Mouse (Mus musculus): ENCODE measurements around the gene Tec. TPM values are rescaled to one million over a fixed set of nuclear protein-coding genes. Genes with fewer than 3 reads are reported as not detected.
A peak's percentile ranks its signal among the peaks of the same experiment; 100 is the strongest.

The Tec gene
- polyA plus RNA-seq, 1 experiment from 2014 or later, result 10.0 TPM

- Histone ChIP-seq H3K4me3 (no peak overlapping the region), H3K9ac (no peak overlapping the region), H3K9me3 (no peaks in the 10 kb centered on the region), H3K27ac (replicated peaks) (no peak overlapping the region), H3K36me3 (no peaks in the 10 kb centered on the region), H3K4me2 (no peak overlapping the region), H3K4me1 (replicated peaks) (peaks cover 21% of the 10 kb centered on the region; the same call in 1 of the 2 replicates), H3K27me3 (no peaks in the 10 kb centered on the region)
- 71% methylated on average over 12 of the region's 12 CpGs for WGBS
- no peak for ATAC-seq (ENCODE audit: low read depth)
Measured at GRCm38 (mm10) chr5:72850926-72851673, 17.2 kb downstream of the Tec start.

DNA sequence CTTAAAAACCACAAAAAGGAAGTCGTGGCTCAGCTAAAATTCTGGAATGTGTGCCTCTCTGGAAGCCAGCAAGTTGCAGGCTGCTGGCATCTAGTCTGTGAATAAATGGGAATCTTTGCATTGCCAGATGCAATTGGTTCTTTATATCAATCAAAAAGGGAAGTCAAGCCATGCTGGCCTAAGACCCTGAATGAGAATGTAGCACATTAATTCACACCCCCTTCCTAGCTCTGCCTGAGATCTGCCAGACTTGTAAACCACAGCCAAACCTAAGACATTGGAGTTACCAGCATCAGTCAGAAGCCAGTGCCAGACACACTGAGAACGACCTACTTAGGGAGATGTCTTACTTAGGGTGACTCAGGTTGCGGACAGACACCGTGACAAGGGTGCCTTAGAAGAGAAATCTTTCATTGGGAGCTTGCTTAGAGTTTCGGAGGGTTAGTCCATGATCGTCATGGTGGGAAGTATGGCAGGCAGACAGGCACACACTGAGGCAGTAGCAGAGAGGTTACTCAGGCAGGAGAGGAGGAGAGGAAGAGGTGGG lies 19.3 kb downstream of the Tec start:
- Histone ChIP-seq H3K4me1 (replicated peaks) (peaks cover 21% of the 10 kb centered on the region; the same call in 1 of the 2 replicates), H3K9me3 (no peaks in the 10 kb centered on the region), H3K4me3 (no peak overlapping the region), H3K9ac (no peak overlapping the region), H3K27me3 (no peaks in the 10 kb centered on the region), H3K4me2 (no peak overlapping the region), H3K27ac (replicated peaks) (no peak overlapping the region), H3K36me3 (no peaks in the 10 kb centered on the region)
- WGBS, result 89% methylated on average over 6 of the region's 6 CpGs
- ATAC-seq (ENCODE audit: low read depth), result no peak

DNA sequence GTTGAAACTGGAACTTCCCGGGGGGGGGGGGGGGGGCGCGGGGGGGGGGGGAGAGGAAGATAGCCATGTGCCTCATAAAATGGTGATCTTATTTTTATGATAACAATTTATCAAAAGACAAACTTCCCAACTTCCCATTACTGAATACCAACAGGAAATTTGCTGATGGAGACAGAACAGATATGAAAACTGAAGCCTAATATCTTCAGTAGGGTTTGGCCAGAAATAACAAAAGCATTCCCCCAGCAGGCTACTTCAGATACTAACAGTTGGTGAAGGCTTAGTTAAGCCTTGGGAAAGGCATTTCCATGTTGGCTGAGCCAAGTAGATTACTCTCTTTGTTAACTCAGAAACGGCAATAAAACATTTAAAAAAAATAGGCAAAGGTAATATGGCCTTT lies 21.6 kb downstream of the Tec start:
- Histone ChIP-seq H3K36me3 (no peaks in the 10 kb centered on the region), H3K4me3 (no peak overlapping the region), H3K9ac (no peak overlapping the region), H3K27ac (replicated peaks) (no peak overlapping the region), H3K27me3 (no peaks in the 10 kb centered on the region), H3K4me2 (no peak overlapping the region), H3K4me1 (replicated peaks) (peaks cover 21% of the 10 kb centered on the region; the same call in 1 of the 2 replicates), H3K9me3 (no peaks in the 10 kb centered on the region)
- WGBS, result 63% methylated on average over 1 of the region's 4 CpGs
- no peak for ATAC-seq (ENCODE audit: low read depth)

DNA sequence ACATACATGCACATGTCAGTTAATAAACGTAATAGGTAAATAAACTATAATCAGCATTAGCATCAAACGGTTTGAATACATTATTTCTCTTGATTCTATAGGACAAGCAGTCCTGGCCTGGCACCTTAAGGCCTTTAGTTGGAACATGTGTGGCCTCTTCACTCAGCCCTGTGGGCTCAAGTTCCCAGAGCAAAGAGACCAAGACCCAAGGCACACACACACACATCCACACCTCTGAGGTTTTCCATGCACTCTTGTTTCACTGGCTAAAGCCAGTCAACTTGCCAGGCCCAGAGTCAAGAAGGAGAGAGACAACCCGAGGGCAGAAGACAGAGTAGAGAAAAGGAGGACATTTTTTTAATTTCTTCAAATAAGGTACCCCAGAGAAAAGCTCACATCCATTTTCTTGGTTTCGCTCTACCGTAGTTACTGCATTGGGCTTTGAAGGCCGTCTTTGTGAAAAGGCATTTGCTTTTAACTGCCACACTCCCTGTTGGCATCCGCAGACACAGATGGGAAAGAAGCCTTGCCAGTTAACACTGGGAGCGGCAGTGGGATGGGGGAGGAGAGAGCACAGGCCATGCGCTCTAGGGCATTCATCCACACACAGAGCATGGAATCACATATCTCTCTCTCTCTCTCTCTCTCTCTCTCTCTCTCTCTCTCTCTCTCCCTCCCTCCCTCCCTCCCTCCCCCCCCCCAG lies 22.2 kb downstream of the Tec start:
- H3K4me2 ChIP-seq, result no peak overlapping the region
- no peaks in the 10 kb centered on the region for H3K27me3 ChIP-seq
- ATAC-seq (ENCODE audit: low read depth), result peak; percentile 91
- H3K9me3 ChIP-seq, result no peaks in the 10 kb centered on the region
- 55% methylated on average over 9 of the region's 9 CpGs for WGBS
- H3K4me3 ChIP-seq, result no peak overlapping the region
- no peak overlapping the region for H3K9ac ChIP-seq
- peak overlapping the region; percentile 52 for H3K27ac ChIP-seq (replicated peaks)
- no peaks in the 10 kb centered on the region for H3K36me3 ChIP-seq
- H3K4me1 ChIP-seq (replicated peaks), result peaks cover 21% of the 10 kb centered on the region; the same call in 1 of the 2 replicates

- ATAC-seq (ENCODE audit: low read depth), result no peak
- no peak overlapping the region for H3K4me3 ChIP-seq
- no peak overlapping the region for H3K4me2 ChIP-seq
- H3K4me1 ChIP-seq (replicated peaks), result peaks cover 21% of the 10 kb centered on the region; the same call in 1 of the 2 replicates
- no peaks in the 10 kb centered on the region for H3K36me3 ChIP-seq
- no peak overlapping the region for H3K9ac ChIP-seq
- H3K27me3 ChIP-seq, result no peaks in the 10 kb centered on the region
- no peak overlapping the region for H3K27ac ChIP-seq (replicated peaks)
- WGBS, result 81% methylated on average over 7 of the region's 7 CpGs
- peaks cover 3% of the 10 kb centered on the region for H3K9me3 ChIP-seq
Measured at GRCm38 (mm10) chr5:72844776-72845495, 23.3 kb downstream of the Tec start.

DNA sequence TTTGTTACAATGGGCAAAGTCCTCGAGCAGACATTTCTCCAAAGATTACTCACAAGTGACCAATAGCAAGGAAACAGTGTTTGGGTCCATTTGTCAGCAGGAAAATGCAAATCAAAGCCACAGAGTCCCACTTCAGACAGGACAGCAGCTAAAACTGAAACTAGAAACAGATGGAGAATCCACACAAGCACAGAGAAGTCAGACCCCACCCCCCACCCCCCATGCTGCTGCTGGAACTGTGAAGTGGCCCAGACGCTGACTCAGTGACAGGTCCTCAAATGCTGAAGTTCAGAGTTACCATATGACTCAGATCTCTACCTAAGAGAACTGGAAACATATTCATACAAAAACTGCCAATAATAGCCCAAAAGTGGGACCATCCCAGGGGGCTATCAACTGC lies 24.0 kb downstream of the Tec start:
- H3K27ac ChIP-seq (replicated peaks), result no peak overlapping the region
- H3K9me3 ChIP-seq, result peaks cover 3% of the 10 kb centered on the region
- WGBS, result 54% methylated on average over 2 of the region's 2 CpGs
- no peaks in the 10 kb centered on the region for H3K36me3 ChIP-seq
- no peak overlapping the region for H3K9ac ChIP-seq
- no peak overlapping the region for H3K4me2 ChIP-seq
- H3K4me1 ChIP-seq (replicated peaks), result peaks cover 21% of the 10 kb centered on the region; the same call in 1 of the 2 replicates
- no peak overlapping the region for H3K4me3 ChIP-seq
- no peak for ATAC-seq (ENCODE audit: low read depth)
- no peaks in the 10 kb centered on the region for H3K27me3 ChIP-seq

DNA sequence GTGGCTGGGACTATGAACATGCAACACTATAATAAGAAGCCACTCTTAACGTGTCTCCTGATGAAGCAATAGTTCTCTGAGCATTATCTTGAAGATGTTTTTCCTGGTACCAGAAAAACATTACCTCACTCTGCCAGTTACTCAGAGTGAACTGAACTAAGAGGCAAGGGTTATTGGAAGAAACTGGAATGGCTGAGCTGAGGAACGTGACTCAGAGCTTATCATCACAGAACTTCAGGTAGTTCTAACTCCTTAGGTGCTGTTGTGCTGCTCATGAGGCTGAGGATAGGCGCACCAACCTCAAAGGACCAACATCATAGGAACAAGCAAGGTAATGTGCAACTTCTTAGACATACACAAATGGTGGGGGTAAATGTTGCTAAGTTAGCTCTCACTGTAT lies 28.6 kb downstream of the Tec start:
- Histone ChIP-seq H3K9ac (no peak overlapping the region), H3K9me3 (peaks cover 3% of the 10 kb centered on the region), H3K36me3 (no peaks in the 10 kb centered on the region), H3K27me3 (no peaks in the 10 kb centered on the region), H3K4me3 (no peak overlapping the region), H3K4me2 (no peak overlapping the region), H3K4me1 (replicated peaks) (peaks cover 6% of the 10 kb centered on the region), H3K27ac (replicated peaks) (no peak overlapping the region)
- ATAC-seq (ENCODE audit: low read depth), result no peak
- WGBS, result 86% methylated on average over 3 of the region's 3 CpGs

DNA sequence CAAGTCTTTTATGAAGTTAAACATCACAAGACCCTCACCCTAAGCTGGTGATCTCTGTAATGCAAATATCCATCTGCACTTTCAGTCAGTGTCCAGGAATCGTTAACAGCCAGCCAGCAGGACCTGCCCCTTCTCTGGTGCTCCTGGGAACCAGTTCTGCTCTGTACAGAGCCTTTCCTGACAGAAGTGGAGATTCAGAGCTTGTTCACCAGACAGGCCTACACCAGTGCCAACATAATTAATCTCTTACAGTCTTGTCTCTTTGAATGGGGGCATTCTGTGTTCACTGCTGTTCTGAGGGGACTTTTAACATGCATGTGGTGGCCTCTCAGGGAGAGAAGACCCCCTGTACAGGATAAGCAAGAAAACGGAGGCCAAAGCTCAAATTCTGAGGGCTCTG lies 29.3 kb downstream of the Tec start:
- 24% methylated on average over 2 of the region's 2 CpGs for WGBS
- Histone ChIP-seq H3K9ac (no peak overlapping the region), H3K9me3 (peaks cover 3% of the 10 kb centered on the region), H3K27ac (replicated peaks) (no peak overlapping the region), H3K4me3 (no peak overlapping the region), H3K27me3 (no peaks in the 10 kb centered on the region), H3K4me2 (no peak overlapping the region), H3K4me1 (replicated peaks) (peaks cover 6% of the 10 kb centered on the region), H3K36me3 (no peaks in the 10 kb centered on the region)
- ATAC-seq (ENCODE audit: low read depth), result peak; percentile 75

DNA sequence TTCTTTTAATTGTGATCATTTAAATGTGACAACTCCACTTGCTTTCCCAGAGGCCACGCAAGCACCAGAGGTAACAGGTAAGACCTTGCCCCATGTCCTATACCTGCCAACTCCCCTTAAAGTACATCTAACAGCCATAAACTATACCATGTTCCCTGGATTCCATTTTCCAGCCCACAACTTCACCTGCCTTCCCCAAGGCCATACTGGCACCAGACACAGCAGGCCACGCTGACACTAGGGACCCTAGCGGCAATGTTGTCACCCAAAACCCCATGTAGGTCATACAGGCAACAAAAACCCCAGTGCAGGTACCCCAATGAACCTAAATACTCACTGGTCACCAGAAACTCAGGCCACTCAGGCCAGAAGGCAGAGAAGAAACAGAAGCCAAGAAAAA lies 32.6 kb downstream of the Tec start:
- Histone ChIP-seq H3K4me3 (no peak overlapping the region), H3K9me3 (peaks cover 1% of the 10 kb centered on the region), H3K36me3 (no peaks in the 10 kb centered on the region), H3K4me1 (replicated peaks) (peaks cover 6% of the 10 kb centered on the region), H3K27me3 (no peaks in the 10 kb centered on the region), H3K4me2 (no peak overlapping the region), H3K9ac (no peak overlapping the region), H3K27ac (replicated peaks) (no peak overlapping the region)
- ATAC-seq (ENCODE audit: low read depth), result no peak
- 89% methylated on average over 3 of the region's 3 CpGs for WGBS

- Histone ChIP-seq H3K9me3 (no peaks in the 10 kb centered on the region; the same call in 1 of the 2 replicates), H3K27ac (replicated peaks) (no peak overlapping the region), H3K4me1 (replicated peaks) (no peaks in the 10 kb centered on the region)
Measured at GRCm38 (mm10) chr5:72832904-72833765, 35.1 kb downstream of the Tec start.

GRCm38 (mm10) chr5:72832191-72832590 lies 36.1 kb downstream of the Tec start:
- no peaks in the 10 kb centered on the region; the same call in 1 of the 2 replicates for H3K9me3 ChIP-seq
- H3K27me3 ChIP-seq, result no peaks in the 10 kb centered on the region
- no peak overlapping the region for H3K4me2 ChIP-seq
- no peak overlapping the region for H3K27ac ChIP-seq (replicated peaks)
- no peaks in the 10 kb centered on the region for H3K4me1 ChIP-seq (replicated peaks)
- 95% methylated on average over 7 of the region's 7 CpGs for WGBS
- no peak overlapping the region for H3K4me3 ChIP-seq
- ATAC-seq (ENCODE audit: low read depth), result no peak
- no peak overlapping the region for H3K9ac ChIP-seq
- no peaks in the 10 kb centered on the region for H3K36me3 ChIP-seq

More at GRCm38 (mm10) chr5:72832904-72833765, 35.1 kb downstream of the Tec start:
- Histone ChIP-seq H3K36me3 (no peaks in the 10 kb centered on the region), H3K4me2 (no peak overlapping the region), H3K4me3 (no peak overlapping the region), H3K9ac (no peak overlapping the region), H3K27me3 (no peaks in the 10 kb centered on the region)
- ATAC-seq (ENCODE audit: low read depth), result no peak
- 84% methylated on average over 15 of the region's 15 CpGs for whole genome bisulfite sequencing
